Mouse (Mus musculus): ENCODE data around the gene Chd2.

DNA sequence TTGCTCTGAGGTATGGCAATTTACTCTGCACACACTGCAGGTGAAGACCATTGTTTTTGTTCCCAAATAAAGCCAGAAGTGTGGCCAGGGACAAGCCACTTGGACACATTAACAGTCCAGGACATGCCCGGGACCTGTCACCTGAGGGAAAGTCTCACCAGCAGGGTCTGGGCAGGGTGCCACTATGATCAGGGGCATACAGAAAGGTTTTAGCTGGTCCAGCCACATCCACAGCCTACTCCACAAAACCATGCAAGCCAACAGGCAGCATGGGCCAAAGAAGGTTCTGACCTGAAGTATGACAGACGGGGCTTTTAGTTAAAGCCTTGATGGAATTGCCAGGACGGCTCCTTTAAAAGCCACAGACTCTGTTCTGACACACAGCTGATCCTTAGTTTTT, 116.9 kb downstream of the Chd2 start:
- TF ChIP-seq CTCF (IDR thresholded peaks at IDR 0.05; ENCODE audit: low read depth, low read length) (no peak), POLR2A (IDR thresholded peaks at IDR 0.05; ENCODE audit: insufficient read depth, low read length) (no peak)

All from ES-Bruce4 (cell line).